16 mouse cellular contexts compared by ENCODE assay signal in genomic region chr2:3755936-3756335, GRCm38 (mm10).
"Had no signal": no experiment of that assay in that cellular context is flagged by ENCODE, and none has a peak within 500 bp of the region (broad histone marks: within the 10 kb centered on the region; RNA-seq: fewer than 3 reads in every experiment).

No protein-coding gene starts in this region.

- H3K27ac ChIP-seq: kidney, embryonic 15.5 days; limb, embryonic 12.5 days; liver, embryonic 13.5 days; lung, embryonic 15.5 days; macrophage; stomach, embryonic 15.5 days had no signal

- ATAC-seq: intestine, embryonic 16.5 days; liver, postnatal 0 days had no signal

- H3K9ac ChIP-seq: kidney, embryonic 15.5 days; limb, embryonic 12.5 days; liver, embryonic 13.5 days; liver, postnatal 0 days; lung, embryonic 15.5 days; stomach, embryonic 15.5 days had no signal

- H3K9me3 ChIP-seq: kidney, embryonic 15.5 days; limb, embryonic 12.5 days; liver, embryonic 13.5 days; lung, embryonic 15.5 days; megakaryocyte, embryonic 14.5 days; stomach, embryonic 15.5 days had no signal

- DNase-seq: kidney, adult 2 months; kidney, postnatal 14 days; layer of hippocampus, adult 9-11 months; layer of hippocampus, postnatal 36 days; liver; liver, embryonic 13.5 days; liver, postnatal 0 days; lung, postnatal 14 days had no signal

- H3K36me3 ChIP-seq: kidney, embryonic 15.5 days; limb, embryonic 12.5 days; liver, embryonic 13.5 days; lung, embryonic 15.5 days; stomach, embryonic 15.5 days had no signal

- H3K4me2 ChIP-seq: kidney, embryonic 15.5 days; limb, embryonic 12.5 days; liver, embryonic 13.5 days; lung, embryonic 15.5 days; stomach, embryonic 15.5 days had no signal

- H3K27me3 ChIP-seq: kidney, embryonic 15.5 days; limb, embryonic 12.5 days; liver, embryonic 13.5 days; lung, embryonic 15.5 days; megakaryocyte, embryonic 14.5 days; stomach, embryonic 15.5 days had no signal

- H3K4me3 ChIP-seq: kidney, embryonic 15.5 days; limb, embryonic 12.5 days; liver, embryonic 13.5 days; lung, embryonic 15.5 days; megakaryocyte, embryonic 14.5 days; myocyte; stomach, embryonic 15.5 days had no signal
